In genomic region chr17:89654089-89654813, GRCm38 (mm10) we compare ENCODE assay signal across 9 mouse cellular contexts.
DNase-seq lines count a peak whose midpoint lies in the region; ATAC-seq lines count a peak whose summit lies in the region.
"Had no signal": no experiment of that assay in that cellular context is flagged by ENCODE, and none has a peak within 500 bp of the region (broad histone marks: within the 10 kb centered on the region; RNA-seq: fewer than 3 reads in every experiment).

No protein-coding gene starts in this region.

- no peaks in the 10 kb centered on the region for H3K9me3 ChIP-seq in forebrain, embryonic 15.5 days
- H3K9me3 ChIP-seq: embryonic facial prominence, embryonic 12.5 days had no signal

- H3K4me2 ChIP-seq in forebrain, embryonic 15.5 days (replicated peaks): no peak overlapping the region
- H3K4me2 ChIP-seq: embryonic facial prominence, embryonic 12.5 days had no signal

- H3K4me1 ChIP-seq in forebrain, embryonic 15.5 days: 0 out of 2 replicates have a peak, but pooled peaks cover 2% of the 10 kb centered on the region
- H3K4me1 ChIP-seq: embryonic facial prominence, embryonic 12.5 days had no signal

- peak; percentile 19 for DNase-seq in ovary, postnatal 14 days (ENCODE audit: low spot score)
- DNase-seq in ovary, postnatal 10 days (ENCODE audit: low spot score): no peak
- DNase-seq in kidney, adult 8-10 months: peak; percentile 11 to 32
- DNase-seq in left cerebral cortex, postnatal 4 days: peak; percentile 65
- DNase-seq in retina, postnatal 7 days (ENCODE audit: low read depth, low spot score): peak; percentile 61
- DNase-seq in thymus, postnatal 10 days (ENCODE audit: low spot score in 2 of 2): no peak

- peak; percentile 97 for ATAC-seq in cerebellum, adult (ENCODE audit: insufficient number of reproducible peaks, low FRiP score, low TSS enrichment)
- peak; percentile 89 for ATAC-seq in forebrain, embryonic 15.5 days (replicated peaks)

- H3K9ac ChIP-seq in forebrain, embryonic 15.5 days (replicated peaks): no peak overlapping the region
- H3K9ac ChIP-seq: embryonic facial prominence, embryonic 12.5 days had no signal

- H3K27me3 ChIP-seq in forebrain, embryonic 15.5 days: no peaks in the 10 kb centered on the region
- H3K27me3 ChIP-seq: embryonic facial prominence, embryonic 12.5 days had no signal

- intact Hi-C loops in left cerebral cortex, postnatal 4 days (cut with DNase I): loop anchor here (5.0 to 10.0 kb wide), 4 partner anchors 699 to 997 kb away; no protein-coding TSS in a partner anchor

- H3K4me3 ChIP-seq in forebrain, embryonic 15.5 days: no peak overlapping the region
- H3K4me3 ChIP-seq: embryonic facial prominence, embryonic 12.5 days had no signal

- H3K36me3 ChIP-seq in forebrain, embryonic 15.5 days: no peaks in the 10 kb centered on the region
- H3K36me3 ChIP-seq: embryonic facial prominence, embryonic 12.5 days had no signal

- H3K27ac ChIP-seq in forebrain, embryonic 15.5 days (replicated peaks): no peak overlapping the region
- H3K27ac ChIP-seq: embryonic facial prominence, embryonic 12.5 days had no signal

- WGBS in forebrain, embryonic 15.5 days: 67% methylated on average over 5 of the region's 5 CpGs

Comparison
In these comparisons a context has a peak if more than half of its experiments do, and no peak if none do; other contexts are left out.
1. DNase-seq: peak in ovary, postnatal 14 days (single experiment), kidney, adult 8-10 months (2 of 2), left cerebral cortex, postnatal 4 days (single experiment) and retina, postnatal 7 days (single experiment); none in ovary, postnatal 10 days (single experiment) and thymus, postnatal 10 days (0 of 2).